Mouse (Mus musculus): ENCODE measurements around the gene Supt20.

DNA sequence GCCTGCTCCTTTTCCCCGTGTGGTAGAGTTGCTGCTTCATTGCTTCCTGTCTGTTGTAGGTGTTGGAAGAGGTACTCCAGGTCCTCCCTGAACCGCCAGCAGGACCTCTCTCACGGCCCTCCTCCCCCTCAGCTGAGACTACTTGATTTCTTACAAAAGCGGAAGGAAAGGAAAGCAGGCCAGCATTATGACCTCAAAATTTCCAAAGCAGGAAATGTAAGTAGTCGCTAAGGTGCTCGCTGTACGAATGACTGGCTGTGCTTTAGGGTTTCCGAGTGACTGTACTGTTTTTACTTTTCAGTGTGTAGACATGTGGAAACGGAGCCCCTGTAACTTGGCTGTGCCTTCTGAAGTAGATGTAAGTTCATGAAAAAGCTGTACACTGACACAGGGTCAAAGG, 16.4 kb downstream of the Supt20 start:
- TF ChIP-seq CTCF (IDR thresholded peaks at IDR 0.05; ENCODE audit: low read depth) (no peak), EP300 (IDR thresholded peaks at IDR 0.05; ENCODE audit: low read depth) (no peak)

Data from liver, postnatal 0 days (tissue).